Mouse (Mus musculus) brain, embryonic 14.5 days (tissue): ENCODE measurements around the gene Gsdma. TPM values are rescaled to one million over a fixed set of nuclear protein-coding genes. Genes with fewer than 3 reads are reported as not detected.

ENCODE experiments used
- DNase-seq: peaks from one replicate; pipeline ENCODE4 v3.0.0-alpha.2; 2011; ENCODE audit warnings: low read depth
- CTCF ChIP-seq: fragments of 200-500 bp; IDR thresholded peaks from 2 replicates; pipeline ENCODE4 v1.5.1; 2012; ENCODE audit warnings: inconsistent platforms, mild to moderate bottlenecking, moderate library complexity, borderline replicate concordance; ENCODE audit not compliant: insufficient read depth, insufficient read length; ENCODE audit errors: extremely low read depth
- POLR2A ChIP-seq: fragments of 200-500 bp; IDR thresholded peaks from 2 replicates; pipeline ENCODE4 v1.6.1; 2012; ENCODE audit warnings: mild to moderate bottlenecking, inconsistent platforms, borderline replicate concordance; ENCODE audit not compliant: poor library complexity, insufficient read depth, insufficient read length, severe bottlenecking; ENCODE audit errors: extremely low read depth
- polyA plus RNA-seq: library from polyadenylated mRNA; depleted of rRNA; stranded (reverse); fragments of >200 nt; gene quantifications from 2 replicates; pipeline ENCODE4 v1.2.3, GENCODE M21; 2012

The Gsdma gene
- polyA plus RNA-seq, 1 experiment, result not detected

DNA sequence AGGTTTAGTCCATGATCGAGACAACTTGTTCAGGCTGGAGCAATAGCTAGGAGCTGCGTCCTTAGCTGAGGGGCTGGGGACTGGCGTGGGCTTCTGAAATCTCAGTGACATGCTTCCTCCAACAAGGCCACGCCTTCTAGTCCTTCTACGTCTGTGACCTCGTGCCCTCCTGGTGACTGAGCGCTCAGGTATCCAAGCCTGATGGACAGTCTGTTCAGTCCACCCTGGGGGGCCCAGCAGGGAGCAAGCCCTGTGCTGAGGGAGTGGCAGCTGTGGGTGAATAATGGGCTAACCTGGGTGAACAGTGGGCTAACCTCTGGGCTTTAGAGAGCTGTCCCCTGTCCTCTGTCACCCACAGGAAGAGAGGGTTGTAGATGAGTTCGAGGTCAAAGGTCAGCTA lies 23.9 kb downstream of the Gsdma start:
- no peak for DNase-seq
- TF ChIP-seq POLR2A (no peak), CTCF (no peak)

GRCm38 (mm10) chr11:98693201-98693600 lies 29.1 kb downstream of the Gsdma start:
- TF ChIP-seq POLR2A, result no peak
- no peak for TF ChIP-seq CTCF
- DNase-seq, result no peak

GRCm38 (mm10) chr11:98693746-98694145 lies 29.6 kb downstream of the Gsdma start:
- no peak for TF ChIP-seq POLR2A
- TF ChIP-seq CTCF, result no peak
- no peak for DNase-seq

DNA sequence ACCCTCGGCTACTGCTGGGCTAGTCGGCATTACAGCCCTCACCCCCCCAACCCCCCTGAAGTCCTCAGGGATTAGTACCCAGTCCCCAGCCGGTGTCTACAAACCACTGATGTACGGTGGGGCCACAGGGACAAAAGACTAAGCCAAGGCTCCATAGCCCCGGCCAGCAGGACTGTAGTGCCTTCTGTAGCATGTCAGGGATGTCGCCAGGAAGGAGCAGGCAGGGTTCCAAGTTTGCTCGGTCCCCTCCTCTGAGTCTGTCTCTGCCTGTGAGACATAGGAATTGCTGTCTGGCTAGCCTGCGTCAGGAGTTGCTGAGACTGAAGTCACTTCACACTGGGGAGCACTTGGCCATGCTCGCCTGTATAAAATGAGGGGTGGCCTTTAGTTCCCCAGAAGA lies 30.1 kb downstream of the Gsdma start:
- TF ChIP-seq POLR2A, result no peak
- TF ChIP-seq CTCF, result no peak
- DNase-seq, result no peak

GRCm38 (mm10) chr11:98695408-98695807 lies 31.3 kb downstream of the Gsdma start:
- DNase-seq, result no peak

GRCm38 (mm10) chr11:98696454-98697216 lies 32.5 kb downstream of the Gsdma start:
- DNase-seq, result no peak
- TF ChIP-seq CTCF (no peak), POLR2A (no peak)

More at GRCm38 (mm10) chr11:98695408-98695807, 31.3 kb downstream of the Gsdma start:
- TF ChIP-seq POLR2A (no peak), CTCF (no peak)

- no peak for TF ChIP-seq CTCF
- no peak for TF ChIP-seq POLR2A
- no peak for DNase-seq
Measured at GRCm38 (mm10) chr11:98697225-98697624, 33.1 kb downstream of the Gsdma start.

GRCm38 (mm10) chr11:98698849-98699640 lies 34.9 kb downstream of the Gsdma start:
- no peak for DNase-seq
- TF ChIP-seq CTCF, result no peak
- TF ChIP-seq POLR2A, result no peak

- DNase-seq, result peak; percentile 74
- TF ChIP-seq CTCF (peak; percentile 83), POLR2A (no peak)
Measured at GRCm38 (mm10) chr11:98699911-98700310, 35.8 kb downstream of the Gsdma start.

DNA sequence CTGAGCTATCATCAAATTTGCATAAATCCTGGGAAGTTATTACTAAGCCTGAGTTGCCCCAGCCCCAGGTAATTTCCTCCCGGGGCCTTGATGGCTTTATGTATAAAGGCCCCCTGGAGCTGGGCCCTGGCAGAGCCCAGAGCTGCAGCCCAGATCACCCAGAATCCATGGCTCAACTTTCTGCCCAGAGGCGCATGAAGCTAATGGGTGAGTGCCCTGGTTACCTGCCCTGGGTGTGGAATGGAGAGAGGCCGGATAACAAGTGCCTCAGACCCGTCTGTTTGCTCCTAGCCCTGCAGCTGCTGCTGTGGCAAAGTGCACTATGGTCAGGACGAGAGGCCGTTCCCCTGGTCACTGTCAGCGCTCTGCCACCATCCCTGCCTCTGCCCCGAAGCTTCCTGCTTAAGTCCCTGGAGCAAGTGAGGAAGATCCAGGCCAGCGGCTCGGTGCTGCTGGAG lies 37.1 kb downstream of the Gsdma start, which contains the start of gene Csf3:
Gene Csf3, plus strand, starts transcription at position 51 of the 458 bp plus-strand sequence.
- TF ChIP-seq CTCF, result no peak
- DNase-seq, result no peak

GRCm38 (mm10) chr11:98702323-98702722 lies 38.2 kb downstream of the Gsdma start:
- TF ChIP-seq POLR2A, result no peak
- TF ChIP-seq CTCF, result no peak
- DNase-seq, result no peak

GRCm38 (mm10) chr11:98705021-98705420 lies 40.9 kb downstream of the Gsdma start:
- TF ChIP-seq CTCF, result no peak
- TF ChIP-seq POLR2A, result no peak
- no peak for DNase-seq
